Mouse (Mus musculus) embryonic facial prominence, embryonic 12.5 days (tissue): ENCODE data around the gene Tssk1. TPM values are rescaled to one million over a fixed set of nuclear protein-coding genes. Genes with fewer than 3 reads are reported as not detected.
A peak's percentile ranks its signal among the peaks of the same experiment; 100 is the strongest.

ENCODE experiments used
- ATAC-seq: fragments of 200-750 bp; cut with Nextera tagmentation; 2 replicates; pipeline ENCODE4 v1.8.0; 2017; ENCODE audit not compliant: insufficient number of reproducible peaks, insufficient read depth, low FRiP score, low TSS enrichment
- H3K27ac ChIP-seq: fragments of 300-500 bp; sonication (generic); 2 replicates; pipeline ENCODE4 v1.5.1; 2016; ENCODE audit warnings: mild to moderate bottlenecking
- H3K27me3 ChIP-seq: fragments of 300-500 bp; sonication (generic); 2 replicates; pipeline ENCODE4 v1.6.1; 2016; ENCODE audit warnings: mild to moderate bottlenecking, moderate library complexity
- H3K36me3 ChIP-seq: fragments of 300-500 bp; sonication (generic); 2 replicates; pipeline ENCODE4 v1.6.1; 2016; ENCODE audit warnings: mild to moderate bottlenecking
- H3K4me1 ChIP-seq: fragments of 300-500 bp; sonication (generic); 2 replicates; pipeline ENCODE4 v1.6.1; 2016
- H3K4me2 ChIP-seq: fragments of 300-500 bp; sonication (generic); replicated peaks from 2 replicates; pipeline ENCODE4 v1.6.1; 2016; ENCODE audit warnings: mild to moderate bottlenecking, moderate library complexity
- H3K4me3 ChIP-seq: fragments of 300-500 bp; sonication (generic); 2 replicates; pipeline ENCODE4 v1.5.1; 2016; ENCODE audit warnings: mild to moderate bottlenecking
- H3K9ac ChIP-seq: fragments of 300-500 bp; sonication (generic); 2 replicates; pipeline ENCODE4 v1.6.1; 2016; ENCODE audit warnings: mild to moderate bottlenecking, moderate library complexity
- H3K9me3 ChIP-seq: fragments of 300-500 bp; sonication (generic); 2 replicates; pipeline ENCODE4 v1.6.1; 2016; ENCODE audit warnings: mild to moderate bottlenecking, moderate library complexity
- WGBS: fragments of 180-500 bp; shearing (Covaris S2); methylation state at CpG from one replicate; pipeline ENCODE4 v1.1.7; 2016; 5-methylcytosine and 5-hydroxymethylcytosine counted together
- polyA plus RNA-seq: library from polyadenylated mRNA; unstranded; fragments of >200 nt; fragmentation: Nextera tagmentation; extraction: Ambion mirVana; gene quantifications from 2 replicates; pipeline ENCODE4 v1.2.1, GENCODE M21; 2016

Gene Tssk1
- polyA plus RNA-seq, 1 experiment from 2014 or later = 0.06 TPM

DNA sequence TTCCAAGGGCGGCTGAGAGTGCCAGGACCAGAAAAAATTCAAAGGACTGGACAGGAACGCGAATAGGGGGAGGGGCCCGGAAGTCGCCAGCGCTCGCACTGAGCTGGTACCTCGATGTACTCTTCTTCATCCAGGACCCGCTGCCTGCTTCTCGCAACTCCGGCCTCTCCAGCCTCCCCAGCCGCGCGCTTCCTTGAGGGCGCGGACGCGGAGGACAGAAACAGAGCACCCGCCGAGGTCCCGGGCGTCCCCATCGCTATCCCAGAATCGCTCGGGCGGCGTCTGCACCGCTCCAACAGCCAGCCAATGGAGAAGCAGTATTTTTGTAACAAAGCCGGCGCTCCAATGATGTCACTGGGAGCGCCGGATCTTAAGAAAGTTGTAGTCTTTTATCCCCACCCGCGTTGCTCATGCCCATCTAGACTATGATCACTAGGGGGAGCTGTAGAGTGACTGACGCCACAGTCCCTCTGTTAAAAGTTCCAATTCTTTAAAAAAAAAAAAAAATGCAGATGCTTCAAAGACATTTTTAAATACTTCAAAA is 17.1 kb downstream of the Tssk1 start, which contains the start of gene Ess2:
Gene Ess2, minus strand, starts transcription at position 297 of the 544 bp plus-strand sequence.
- Histone ChIP-seq H3K36me3 (peaks cover 33% of the 10 kb centered on the region), H3K4me2 (peak within 1 kb of the TSS; percentile 92), H3K9ac (peak within 1 kb of the TSS; percentile 74), H3K4me1 (peaks cover 18% of the 10 kb centered on the region), H3K27ac (0 out of 2 replicates have a peak within 1 kb of the TSS, but pooled peaks have one; percentile 63), H3K27me3 (peaks cover 46% of the 10 kb centered on the region), H3K9me3 (no peaks in the 10 kb centered on the region), H3K4me3 (peak within 1 kb of the TSS; percentile 80)
- WGBS = under 1% methylated on average over 35 of the region's 35 CpGs
- peak; percentile 84 for ATAC-seq

DNA sequence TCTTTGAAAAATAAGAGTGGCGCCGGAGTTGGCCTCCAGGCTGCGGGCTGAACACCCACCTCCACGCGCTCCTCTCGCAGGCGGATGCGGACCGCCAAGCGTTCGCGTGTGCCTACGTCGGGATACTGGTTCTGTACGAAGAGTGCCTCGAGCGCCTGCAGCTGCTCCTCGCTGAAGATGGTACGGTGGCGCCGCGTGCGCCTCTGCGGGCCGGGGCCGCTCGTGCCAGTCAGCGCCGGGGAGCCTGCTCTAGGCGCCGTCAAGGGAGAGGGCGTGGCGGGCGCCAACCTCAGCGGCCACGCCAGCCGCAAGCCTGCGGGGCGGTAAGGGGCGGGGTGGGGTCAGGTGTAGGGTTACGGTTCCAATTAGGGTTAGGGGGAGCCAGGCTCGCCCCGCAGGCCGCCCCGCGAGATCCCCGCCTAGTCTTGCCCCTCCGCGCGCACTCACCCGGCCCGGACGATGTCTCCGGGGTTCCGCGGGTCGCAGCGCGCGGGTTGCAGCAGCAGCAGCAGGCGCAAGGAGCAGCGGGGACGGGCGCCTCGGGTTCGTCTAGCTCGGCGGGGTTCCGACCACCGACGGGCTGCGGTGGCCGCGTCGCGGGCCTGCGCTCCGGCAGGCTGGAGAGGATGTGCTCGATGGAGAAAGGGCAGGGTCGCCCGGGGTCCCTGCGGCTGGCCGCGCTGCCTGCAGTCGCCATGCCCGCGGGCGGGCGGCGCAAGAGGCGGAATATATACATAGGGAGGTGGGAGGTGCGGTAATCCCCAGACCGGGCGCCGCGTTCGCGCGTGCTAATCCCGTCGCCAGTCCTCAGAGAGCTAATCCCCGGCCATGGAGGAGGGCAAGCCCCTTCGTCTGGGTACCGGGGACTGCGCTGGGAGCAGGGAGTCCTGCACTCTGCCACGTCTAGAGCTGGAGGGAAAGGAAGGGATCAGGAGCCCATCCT is 20.6 kb downstream of the Tssk1 start, which contains the start of gene Gsc2:
Gene Gsc2, minus strand, starts transcription at position 753 of the 943 bp plus-strand sequence.
- 0 out of 2 replicates have a peak, but pooled peaks have one; percentile 31 for ATAC-seq
- Histone ChIP-seq H3K36me3 (no peaks in the 10 kb centered on the region), H3K4me1 (peaks cover 18% of the 10 kb centered on the region), H3K9ac (peak within 1 kb of the TSS; percentile 38), H3K9me3 (no peaks in the 10 kb centered on the region), H3K27me3 (peaks cover 65% of the 10 kb centered on the region), H3K4me3 (peak within 1 kb of the TSS; percentile 37), H3K4me2 (peak within 1 kb of the TSS; percentile 67), H3K27ac (no peak within 1 kb of the TSS)
- WGBS = under 1% methylated on average over 99 of the region's 106 CpGs

DNA sequence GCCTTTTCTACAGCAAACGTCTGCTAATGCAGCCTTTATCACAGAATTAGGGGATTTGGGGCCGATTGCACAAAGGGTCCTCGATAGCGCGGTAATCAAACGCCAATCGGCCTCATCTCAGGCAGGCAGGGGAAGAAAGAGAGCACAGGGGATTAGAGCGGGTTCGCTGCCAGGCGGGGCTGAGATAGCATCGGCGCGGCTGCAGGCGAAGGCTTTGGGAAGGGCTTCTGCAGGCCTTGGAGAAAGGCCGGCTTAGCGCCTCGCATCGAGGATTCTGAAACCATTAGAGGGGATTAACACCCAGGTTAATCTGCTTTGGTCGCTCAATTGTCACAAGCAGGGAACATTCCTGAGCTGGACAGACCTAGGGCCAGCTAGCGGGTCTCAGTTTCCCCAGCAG is 26.6 kb downstream of the Tssk1 start:
- Histone ChIP-seq H3K36me3 (peaks cover 7% of the 10 kb centered on the region; the same call in 1 of the 2 replicates), H3K4me1 (peaks cover 13% of the 10 kb centered on the region), H3K9ac (peak overlapping the region; percentile 91; the same call in 1 of the 2 replicates), H3K9me3 (no peaks in the 10 kb centered on the region), H3K27me3 (peaks cover 40% of the 10 kb centered on the region), H3K4me3 (no peak overlapping the region), H3K27ac (no peak overlapping the region), H3K4me2 (peak overlapping the region; percentile 95)
- ATAC-seq = no peak
- 10% methylated on average over 20 of the region's 20 CpGs for WGBS

DNA sequence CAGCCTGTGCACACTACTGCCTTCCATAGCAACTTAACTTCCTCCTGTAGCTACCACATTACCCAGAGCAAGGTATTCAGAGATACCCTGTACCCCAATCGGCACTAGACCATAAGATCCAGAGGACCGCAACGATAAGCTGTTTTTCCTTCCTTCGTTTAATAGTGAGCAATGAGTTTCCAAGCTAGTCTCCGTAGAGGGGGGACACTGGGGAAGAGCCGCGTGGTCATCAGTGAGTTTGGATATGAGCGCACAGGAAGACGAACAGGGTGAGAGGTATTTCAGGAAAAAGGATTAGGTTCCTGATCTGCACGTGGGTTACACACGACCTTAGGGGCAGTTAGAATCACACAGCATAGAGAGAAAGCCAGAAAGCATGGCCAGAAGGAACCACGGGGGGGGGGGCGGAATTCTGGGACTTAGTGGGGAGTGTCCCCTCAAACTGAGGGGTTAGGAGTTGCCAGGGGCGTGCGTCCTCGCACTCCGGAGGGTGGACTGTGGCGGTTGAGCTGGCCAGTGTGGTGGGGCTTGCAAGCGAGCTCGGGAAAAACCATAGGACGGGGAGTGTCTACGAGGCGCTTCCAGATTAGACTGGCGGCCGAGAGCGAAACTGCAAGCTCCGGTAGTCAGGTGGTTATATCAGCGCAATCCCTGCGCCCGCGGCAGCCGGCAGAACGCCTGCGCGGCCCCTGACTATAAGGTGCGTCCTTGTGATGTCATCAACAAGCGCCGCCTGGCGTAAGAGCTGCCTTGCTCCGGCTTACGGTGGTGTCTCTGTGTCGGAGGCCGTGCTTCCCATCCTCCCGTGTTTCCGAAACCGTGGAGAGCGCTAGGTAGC is 27.5 kb downstream of the Tssk1 start:
- WGBS = 2% methylated on average over 47 of the region's 47 CpGs

DNA sequence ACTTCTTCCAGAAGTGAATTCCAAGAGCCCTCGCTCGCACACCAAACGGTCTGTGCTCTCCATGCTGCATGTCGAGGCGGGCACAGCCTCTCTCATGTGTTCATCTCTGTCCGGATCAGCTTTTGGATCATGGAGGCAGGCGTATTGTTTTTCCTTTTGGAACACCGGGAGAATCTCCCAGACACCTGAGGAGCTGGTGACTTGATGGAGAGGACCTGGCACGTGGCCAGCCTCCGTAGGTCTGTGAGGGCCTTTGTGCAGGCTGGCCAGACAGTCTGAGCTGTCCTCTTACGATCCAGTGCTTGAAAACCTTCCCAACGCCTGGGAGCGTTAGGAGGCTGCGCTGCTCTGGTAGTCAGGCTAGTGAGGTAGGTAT is 28.1 kb downstream of the Tssk1 start:
- no peak; the same call in 1 of the 2 replicates for ATAC-seq
- WGBS = 2% methylated on average over 14 of the region's 14 CpGs

More for the DNA sequence above, 27.5 kb downstream of the Tssk1 start:
- Histone ChIP-seq H3K9me3 (no peaks in the 10 kb centered on the region), H3K36me3 (peaks cover 13% of the 10 kb centered on the region; the same call in 1 of the 2 replicates), H3K27ac (peak overlapping the region; percentile 80), H3K4me2 (peak overlapping the region; percentile 95), H3K4me3 (peak overlapping the region; percentile 58), H3K27me3 (peaks cover 30% of the 10 kb centered on the region), H3K4me1 (peaks cover 14% of the 10 kb centered on the region), H3K9ac (peak overlapping the region; percentile 91)
- ATAC-seq = peak; percentile 92

DNA sequence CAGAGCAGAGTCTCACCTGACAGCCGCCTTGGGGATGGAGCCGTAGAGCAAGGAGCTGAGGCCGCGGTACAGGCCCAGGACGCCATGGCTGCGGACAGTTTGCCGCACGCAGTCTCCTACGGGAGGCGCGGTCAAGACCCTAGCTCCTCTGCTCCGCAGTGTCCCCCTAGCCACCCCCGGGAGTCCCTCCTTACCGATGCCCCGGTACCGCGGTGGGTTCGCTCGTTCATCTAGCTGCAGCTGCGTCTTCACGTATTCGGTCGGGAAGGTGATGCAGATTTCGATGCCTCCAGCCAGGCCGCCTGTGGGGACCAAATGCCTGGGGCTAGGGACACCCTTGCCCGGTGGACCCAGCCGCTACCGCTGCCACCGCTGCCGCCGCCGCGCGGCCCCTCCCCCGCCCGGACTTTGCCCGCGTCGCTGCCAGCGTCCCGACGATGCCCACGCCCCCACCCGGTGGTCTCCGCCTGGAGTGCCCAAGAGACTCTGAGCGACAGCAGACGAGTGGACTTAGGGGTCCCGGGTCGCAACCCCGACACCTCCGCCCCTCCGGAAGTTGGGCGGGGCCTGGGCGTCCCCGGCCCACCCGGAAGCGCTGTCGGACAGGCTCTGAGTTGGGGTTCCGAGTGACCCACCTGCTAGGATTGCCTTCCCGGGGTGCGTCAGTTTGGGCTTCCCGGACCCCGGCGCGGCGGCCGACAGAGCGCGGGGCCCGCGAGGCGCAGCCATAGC is 33.5 kb downstream of the Tssk1 start:
- Histone ChIP-seq H3K9me3 (no peaks in the 10 kb centered on the region), H3K27ac (peak overlapping the region; percentile 36), H3K4me2 (peak overlapping the region; percentile 92), H3K4me3 (peak overlapping the region; percentile 67), H3K4me1 (peaks cover 12% of the 10 kb centered on the region), H3K36me3 (peaks cover 13% of the 10 kb centered on the region; the same call in 1 of the 2 replicates), H3K27me3 (no peaks in the 10 kb centered on the region), H3K9ac (peak overlapping the region; percentile 81)
- under 1% methylated on average over 72 of the region's 72 CpGs for WGBS
- ATAC-seq = peak; percentile 48; the same call in 1 of the 2 replicates

More for the DNA sequence above, 28.1 kb downstream of the Tssk1 start:
- Histone ChIP-seq H3K4me3 (peak overlapping the region; percentile 58), H3K27ac (peak overlapping the region; percentile 65), H3K9me3 (no peaks in the 10 kb centered on the region), H3K4me1 (peaks cover 20% of the 10 kb centered on the region), H3K36me3 (peaks cover 13% of the 10 kb centered on the region; the same call in 1 of the 2 replicates), H3K9ac (peak overlapping the region; percentile 91), H3K4me2 (peak overlapping the region; percentile 95), H3K27me3 (peaks cover 24% of the 10 kb centered on the region)

DNA sequence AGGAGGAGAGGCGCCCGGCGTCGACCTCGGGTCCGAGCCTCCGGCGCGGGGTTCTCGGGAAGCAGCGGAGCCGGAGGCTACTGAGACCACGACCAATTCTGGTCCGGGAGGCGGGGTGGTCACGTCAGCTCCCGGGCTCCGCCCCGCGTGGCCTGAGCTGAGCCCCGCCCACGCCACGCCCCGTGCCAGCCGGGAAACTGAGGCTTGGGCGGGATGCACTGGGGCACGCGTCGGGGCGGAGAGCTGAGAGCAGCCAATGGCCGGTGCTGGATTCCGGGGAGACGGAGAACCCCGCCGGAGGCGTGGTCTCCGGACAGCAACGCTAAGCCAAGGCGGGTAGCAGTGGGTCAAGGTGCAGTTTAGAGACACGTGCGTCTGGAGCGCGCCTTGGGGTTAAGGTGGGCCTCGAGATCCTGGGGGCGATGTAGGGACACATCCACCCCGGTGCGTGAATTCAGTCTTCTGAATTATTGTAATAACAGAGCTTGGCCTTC is 34.1 kb downstream of the Tssk1 start, which contains the start of gene Slc25a1:
Gene Slc25a1, minus strand, starts transcription at position 133 of the 494 bp plus-strand sequence.
- Histone ChIP-seq H3K4me1 (peaks cover 9% of the 10 kb centered on the region; the same call in 1 of the 2 replicates), H3K4me3 (peak within 1 kb of the TSS; percentile 67), H3K36me3 (peaks cover 13% of the 10 kb centered on the region; the same call in 1 of the 2 replicates), H3K4me2 (peak within 1 kb of the TSS; percentile 92), H3K9me3 (no peaks in the 10 kb centered on the region), H3K27me3 (no peaks in the 10 kb centered on the region), H3K27ac (peak within 1 kb of the TSS; percentile 36), H3K9ac (peak within 1 kb of the TSS; percentile 81)
- WGBS = under 1% methylated on average over 41 of the region's 47 CpGs
- peak; percentile 62 for ATAC-seq

DNA sequence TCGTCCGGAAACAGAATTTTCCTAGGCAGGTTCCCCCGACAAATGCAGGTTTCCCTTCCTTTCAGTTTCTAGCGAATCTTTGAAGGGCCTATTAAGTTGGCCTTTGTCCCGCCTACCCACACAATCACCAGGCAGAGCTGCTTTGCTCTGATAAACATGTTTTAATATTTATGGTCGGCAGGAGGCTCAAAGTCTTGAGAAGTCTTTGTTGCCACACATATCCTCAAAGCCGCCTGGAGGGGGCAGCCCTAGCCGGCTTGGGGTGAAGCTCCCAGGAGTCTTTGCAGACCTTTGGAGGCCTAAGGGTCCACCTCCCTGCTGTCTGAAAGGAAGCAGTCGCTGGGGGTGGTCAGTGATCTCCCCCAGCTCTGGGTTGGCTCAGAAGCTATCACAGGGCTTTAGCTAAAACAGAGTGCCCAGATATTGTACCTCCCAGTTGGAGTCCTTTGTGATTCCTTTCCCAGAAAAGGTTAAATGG is 34.6 kb downstream of the Tssk1 start:
- WGBS = under 1% methylated on average over 9 of the region's 9 CpGs
- Histone ChIP-seq H3K27me3 (no peaks in the 10 kb centered on the region), H3K4me2 (peak overlapping the region; percentile 92), H3K4me1 (peaks cover 9% of the 10 kb centered on the region; the same call in 1 of the 2 replicates), H3K9me3 (no peaks in the 10 kb centered on the region), H3K36me3 (peaks cover 13% of the 10 kb centered on the region; the same call in 1 of the 2 replicates), H3K27ac (peak overlapping the region; percentile 36), H3K4me3 (peak overlapping the region; percentile 67), H3K9ac (peak overlapping the region; percentile 81)
- no peak for ATAC-seq

DNA sequence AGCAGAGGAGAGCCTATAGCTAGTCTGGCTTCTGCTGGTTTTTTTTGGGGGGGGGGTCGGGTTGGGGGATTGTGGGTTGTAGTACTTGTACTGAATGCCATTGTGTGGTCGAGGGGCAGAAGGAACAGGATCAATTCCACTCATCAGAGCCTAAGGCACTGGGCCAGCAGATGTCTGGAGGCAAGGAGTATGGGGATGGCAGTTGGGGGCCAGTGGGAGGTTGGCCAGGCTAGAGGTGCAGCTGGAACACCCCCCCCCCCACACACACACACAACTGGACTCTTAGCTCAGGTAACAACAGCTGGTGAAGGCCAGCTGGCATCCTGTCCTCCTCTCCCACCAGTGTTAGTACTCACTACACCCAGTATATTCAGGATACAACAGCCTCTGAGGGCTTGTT is 35.2 kb downstream of the Tssk1 start:
- H3K4me2 ChIP-seq = 0 out of 2 replicates have a peak overlapping the region, but pooled peaks have one; percentile 5
- H3K4me3 ChIP-seq = no peak overlapping the region
- WGBS = 13% methylated on average over 2 of the region's 2 CpGs
- H3K9ac ChIP-seq = no peak overlapping the region
- H3K27me3 ChIP-seq = 0 out of 2 replicates have a peak, but pooled peaks cover 4% of the 10 kb centered on the region
- ATAC-seq = no peak
- H3K27ac ChIP-seq = peak overlapping the region; percentile 36; the same call in 1 of the 2 replicates
- peaks cover 13% of the 10 kb centered on the region; the same call in 1 of the 2 replicates for H3K36me3 ChIP-seq
- H3K4me1 ChIP-seq = peaks cover 9% of the 10 kb centered on the region; the same call in 1 of the 2 replicates
- H3K9me3 ChIP-seq = no peaks in the 10 kb centered on the region

DNA sequence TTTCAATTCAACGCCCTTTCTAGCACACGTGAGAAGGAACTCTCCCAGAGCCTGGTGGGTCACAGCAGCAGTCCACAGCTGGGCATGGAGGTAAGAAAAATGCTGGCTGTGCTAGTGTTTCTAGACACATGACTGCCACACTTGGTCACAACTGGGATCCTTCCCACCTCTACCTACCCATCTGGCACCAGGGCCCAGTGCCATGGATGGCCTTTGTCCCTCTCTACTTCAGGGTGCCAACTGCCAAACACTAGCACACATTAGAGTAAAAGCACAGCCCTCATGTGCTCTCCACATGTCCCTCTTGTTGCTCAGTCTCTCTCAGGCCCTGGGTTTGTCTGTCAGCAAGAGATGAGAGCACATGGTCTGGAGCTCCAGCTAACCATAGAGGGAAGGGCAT is 35.6 kb downstream of the Tssk1 start:
- Histone ChIP-seq H3K4me3 (no peak overlapping the region), H3K27ac (no peak overlapping the region), H3K9me3 (no peaks in the 10 kb centered on the region), H3K27me3 (0 out of 2 replicates have a peak, but pooled peaks cover 4% of the 10 kb centered on the region), H3K4me2 (no peak overlapping the region), H3K36me3 (peaks cover 13% of the 10 kb centered on the region; the same call in 1 of the 2 replicates), H3K4me1 (peaks cover 9% of the 10 kb centered on the region; the same call in 1 of the 2 replicates), H3K9ac (no peak overlapping the region)
- WGBS = 81% methylated on average over 2 of the region's 2 CpGs
- ATAC-seq = no peak
